Mouse (Mus musculus) R1 (cell line): ENCODE results near the gene Sh2d3c.

Experiments
- DNase-seq: peaks from one replicate; pipeline ENCODE4 v3.0.0-alpha.2; 2018; ENCODE audit warnings: low read depth, low spot score

Sh2d3c gene

DNA sequence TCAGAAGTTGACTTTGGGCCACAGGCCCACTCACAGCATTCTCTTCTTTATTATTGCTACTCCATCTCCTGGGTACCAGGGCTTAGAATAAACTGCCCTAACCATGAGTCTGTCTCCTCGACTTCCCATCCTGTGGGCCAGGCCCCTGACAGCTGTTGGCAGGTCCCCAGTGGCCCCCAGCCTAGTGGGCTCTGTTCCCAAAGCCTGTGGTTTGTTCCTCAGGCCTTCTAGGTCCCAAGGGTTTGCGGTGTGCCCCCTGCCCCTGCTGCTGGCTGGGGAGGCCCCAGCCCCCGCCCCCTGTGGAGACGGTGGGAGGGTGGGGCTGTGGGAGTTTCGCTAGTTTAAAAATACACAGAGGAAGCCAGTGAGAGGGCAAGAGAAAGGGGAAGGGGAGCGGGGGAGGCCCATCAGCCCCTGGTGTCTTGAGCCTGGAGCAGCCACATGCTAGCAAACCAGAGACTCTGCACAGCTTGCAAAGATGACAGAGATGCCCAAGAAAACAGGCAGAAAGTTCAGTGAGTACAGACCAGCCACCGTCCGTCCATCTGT lies at the start of gene Sh2d3c:
Sh2d3c (plus strand) TSS at position 375 of the 549 bp plus-strand sequence.
- DNase-seq = no peak

GRCm38 (mm10) chr2:32671147-32671546 lies 49.7 kb upstream of the Sh2d3c start:
- no peak for DNase-seq

DNA sequence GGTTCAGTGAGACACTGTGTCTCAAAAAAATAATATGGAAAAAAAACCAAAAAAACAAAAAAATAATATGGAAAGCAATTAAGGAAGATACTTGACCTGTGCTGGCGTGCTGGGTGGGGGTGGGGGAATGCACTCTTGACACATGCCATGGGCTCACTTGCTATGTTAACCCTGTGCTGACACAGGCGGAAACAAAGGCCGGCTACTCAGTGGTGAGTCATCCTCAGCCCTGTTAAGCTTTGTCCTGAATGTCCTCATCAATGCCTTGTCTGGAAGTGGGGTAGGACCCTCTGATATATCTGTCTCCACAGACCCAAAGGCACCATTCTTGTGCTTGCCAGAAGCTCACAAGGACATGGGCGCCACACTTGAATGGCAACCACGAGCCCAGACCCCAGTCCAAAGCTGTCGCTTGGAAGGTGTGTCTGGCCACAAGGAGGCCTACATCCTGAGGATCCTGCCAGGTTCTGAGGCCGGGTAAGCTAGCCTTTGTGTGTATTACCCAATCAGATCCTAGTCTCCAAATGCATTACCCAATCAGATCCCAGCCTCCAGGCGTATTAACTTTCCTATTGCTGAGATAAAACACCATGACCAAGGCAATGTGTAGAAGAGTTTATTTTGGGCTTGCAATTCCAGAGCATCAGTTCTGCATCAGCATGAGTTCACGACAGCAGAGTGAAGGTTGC lies 48.8 kb upstream of the Sh2d3c start:
- DNase-seq = peak; percentile 73

DNA sequence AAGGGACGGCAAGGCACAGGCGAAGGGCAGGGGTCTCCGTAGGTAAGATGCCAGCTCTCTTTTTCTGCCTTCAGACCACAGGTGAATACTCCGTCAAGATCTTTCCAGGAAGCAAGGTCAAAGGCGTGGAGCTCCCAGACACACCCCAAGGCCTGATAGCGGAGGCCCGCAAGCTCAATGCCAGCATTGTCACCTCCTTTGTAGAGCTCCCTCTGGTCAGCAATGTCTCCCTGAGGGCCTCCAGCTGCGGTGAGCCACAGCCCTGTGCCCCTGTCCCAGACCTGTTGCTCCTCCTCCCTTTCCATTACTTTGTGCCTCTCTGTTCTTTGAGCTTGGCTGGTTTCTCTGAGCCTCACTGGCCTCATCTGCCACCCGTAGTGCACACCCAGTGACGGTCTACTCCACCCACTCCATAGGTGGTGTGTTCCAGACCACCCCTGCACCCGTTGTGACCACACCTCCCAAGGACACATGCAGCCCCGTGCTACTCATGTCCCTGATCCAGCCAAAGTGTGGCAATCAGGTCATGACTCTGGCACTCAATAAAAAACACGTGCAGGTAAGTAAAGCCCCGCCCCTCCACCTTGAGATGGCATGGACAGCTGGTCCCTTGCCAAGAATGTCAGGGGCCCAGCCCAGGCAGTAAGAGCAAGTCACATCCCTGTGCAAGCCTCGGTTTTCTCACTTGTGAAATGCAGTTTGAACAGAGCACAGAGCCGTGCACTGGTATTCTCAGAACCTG lies 47.5 kb upstream of the Sh2d3c start:
- DNase-seq = no peak

GRCm38 (mm10) chr2:32676821-32677220 lies 44.0 kb upstream of the Sh2d3c start:
- DNase-seq = peak; percentile 68

DNA sequence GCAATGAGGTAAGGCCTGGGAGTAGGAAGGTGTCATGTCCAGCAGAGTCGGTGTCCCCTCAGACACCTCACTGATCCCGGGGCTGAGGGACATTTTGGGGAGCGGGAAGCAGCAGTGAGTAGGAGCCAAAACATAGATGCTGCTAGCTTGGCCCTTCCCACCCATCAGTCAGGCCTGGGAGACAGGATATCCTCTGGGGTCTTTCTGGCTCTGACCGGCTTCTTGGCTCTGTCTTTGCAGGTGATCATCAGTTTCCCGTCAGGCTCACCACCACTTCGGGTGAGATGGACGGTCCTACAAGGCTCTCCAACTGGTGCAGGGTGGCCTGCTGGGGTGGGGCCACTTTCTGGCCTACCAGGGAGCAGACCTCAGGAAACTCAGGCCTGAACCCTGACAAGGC lies 43.2 kb upstream of the Sh2d3c start:
- no peak for DNase-seq

GRCm38 (mm10) chr2:32680051-32680451 lies 40.8 kb upstream of the Sh2d3c start:
- no peak for DNase-seq

GRCm38 (mm10) chr2:32680961-32681650 lies 39.7 kb upstream of the Sh2d3c start:
- no peak for DNase-seq

DNA sequence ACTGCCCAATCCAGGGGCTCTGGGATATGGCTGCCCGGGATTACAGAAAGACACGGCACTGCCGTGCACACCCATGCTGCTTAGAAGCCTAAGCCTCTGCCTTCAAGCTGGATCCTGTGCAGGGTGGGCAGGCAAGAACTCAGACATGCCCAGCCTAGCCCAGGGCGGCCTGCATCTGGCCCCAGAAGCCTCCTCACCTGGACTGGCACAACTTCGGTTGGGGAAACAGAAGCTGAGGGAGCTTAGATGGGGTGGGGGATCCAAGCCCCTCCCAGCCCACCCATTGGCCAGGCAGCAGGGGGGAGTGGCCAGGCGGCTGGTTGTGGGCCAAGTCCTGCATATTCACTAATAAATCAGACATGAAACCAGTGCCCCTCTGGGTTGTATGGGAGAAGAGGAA lies 39.1 kb upstream of the Sh2d3c start:
- DNase-seq = peak; percentile 62

- no peak for DNase-seq
These were observed 38.0 kb upstream of the Sh2d3c start for GRCm38 (mm10) chr2:32682721-32683417.

DNA sequence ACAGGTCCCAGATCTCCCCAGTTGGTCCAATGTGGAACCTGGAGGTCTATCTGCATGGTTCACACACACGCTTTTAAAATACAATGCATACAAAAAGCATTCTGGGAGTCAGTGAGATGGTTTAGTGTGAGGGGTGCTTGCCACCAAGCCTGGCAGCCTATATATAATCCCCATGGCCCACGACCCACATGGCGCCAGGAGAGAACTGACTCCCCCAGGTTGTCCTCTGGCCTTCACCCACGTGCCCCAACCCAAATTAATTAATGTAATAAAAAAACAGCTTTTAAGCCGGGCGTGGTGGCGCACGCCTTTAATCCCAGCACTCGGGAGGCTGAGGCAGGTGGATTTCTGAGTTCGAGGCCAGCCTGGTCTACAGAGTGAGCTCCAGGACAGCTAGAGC lies 37.2 kb upstream of the Sh2d3c start:
- no peak for DNase-seq

DNA sequence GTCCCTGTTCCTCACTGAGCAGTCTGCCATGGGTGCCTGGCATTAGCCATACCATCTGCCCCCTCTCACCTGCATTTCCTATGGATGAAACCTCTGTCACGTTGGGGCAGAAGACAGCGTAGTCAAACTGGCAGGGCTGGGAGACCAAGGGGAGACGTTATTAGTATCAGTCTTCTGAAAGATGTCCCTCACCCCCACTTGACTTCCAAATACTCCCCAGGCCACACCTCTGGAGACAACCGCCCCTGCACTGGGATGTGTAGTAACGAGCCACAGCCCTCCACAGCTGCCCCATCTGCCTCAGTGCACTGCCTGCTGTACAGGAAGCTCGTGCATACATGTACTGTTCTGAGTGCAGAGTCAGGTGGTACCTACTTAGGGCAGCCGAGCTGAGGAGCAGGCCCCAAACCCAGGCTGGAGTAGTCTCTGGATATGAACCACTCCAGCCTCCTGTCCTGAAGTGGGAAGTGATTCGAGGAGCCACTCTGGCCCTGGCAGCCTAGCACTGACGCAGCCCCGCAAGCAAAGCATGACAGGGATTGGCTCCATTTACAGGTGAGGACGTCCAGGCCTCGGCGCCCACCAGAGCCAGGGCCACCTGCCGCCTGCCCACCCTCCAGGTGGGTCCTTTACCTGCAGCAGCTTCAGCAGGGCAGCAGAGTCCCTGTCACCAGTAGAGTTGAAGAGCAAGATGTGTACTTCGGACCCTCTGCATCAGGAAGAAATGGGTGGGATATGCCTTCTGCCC lies 36.0 kb upstream of the Sh2d3c start:
- no peak for DNase-seq

- no peak for DNase-seq
These were observed 35.0 kb upstream of the Sh2d3c start for GRCm38 (mm10) chr2:32685807-32686206.

DNA sequence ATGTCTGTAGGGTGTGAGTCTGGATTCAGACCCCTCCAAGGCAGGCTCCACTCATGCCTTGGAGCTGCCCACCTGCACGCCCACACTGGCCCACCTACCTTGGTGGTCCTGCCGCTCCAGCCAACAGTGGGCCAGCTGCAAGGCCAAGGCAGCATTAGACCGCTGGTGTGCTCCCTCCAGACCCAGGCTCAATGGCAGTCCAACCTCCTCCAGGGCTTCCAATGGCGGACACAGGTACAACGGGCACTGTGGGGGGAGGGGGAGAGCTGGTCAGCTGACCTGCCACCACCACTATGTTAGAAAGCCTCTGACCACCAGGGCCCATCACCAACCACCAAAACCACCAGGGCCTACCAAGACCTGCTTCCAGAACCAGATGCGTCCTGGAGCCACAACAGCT lies 34.2 kb upstream of the Sh2d3c start:
- DNase-seq = no peak

GRCm38 (mm10) chr2:32687562-32687961 lies 33.3 kb upstream of the Sh2d3c start:
- no peak for DNase-seq

- peak; percentile 93 for DNase-seq
These were observed 31.4 kb upstream of the Sh2d3c start for GRCm38 (mm10) chr2:32689420-32689819.

DNA sequence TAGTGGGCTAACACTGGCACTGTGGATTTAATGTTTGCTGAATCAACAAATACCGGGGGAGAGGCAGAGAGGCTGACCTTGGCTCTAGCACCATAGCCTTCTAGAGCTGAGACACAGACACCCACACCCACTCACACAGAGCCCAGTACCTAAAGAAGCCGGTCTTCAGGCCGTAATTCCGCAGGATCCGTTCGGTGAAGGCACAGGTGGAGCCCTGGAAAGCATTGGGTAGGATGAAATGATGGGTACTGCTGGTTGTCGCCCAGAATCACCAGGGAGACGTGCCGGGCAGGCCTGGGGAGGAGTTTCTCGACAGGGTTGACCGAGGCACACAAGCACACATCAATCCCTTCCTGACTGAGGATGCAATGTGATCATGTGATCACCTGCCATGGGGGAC lies 29.8 kb upstream of the Sh2d3c start:
- DNase-seq = no peak

DNA sequence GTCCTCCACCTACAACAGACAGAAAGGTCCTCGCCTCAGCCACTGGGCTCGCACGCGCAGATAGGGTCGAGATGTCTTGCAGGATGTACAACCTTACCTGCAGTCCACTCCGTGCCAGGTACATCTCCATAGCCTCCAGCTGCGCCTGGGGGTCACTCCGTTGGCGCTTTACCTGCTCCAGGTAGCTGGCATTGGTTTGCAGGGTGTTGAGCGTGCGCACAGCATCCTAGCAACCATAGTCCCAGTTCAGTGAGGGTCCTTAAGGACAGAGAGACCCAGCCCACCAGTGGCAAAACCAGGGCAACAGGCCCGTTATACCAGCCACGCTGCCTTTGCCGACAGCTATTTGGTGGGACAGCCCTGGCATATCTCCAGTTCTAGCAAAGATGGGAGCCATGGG lies 28.4 kb upstream of the Sh2d3c start:
- no peak for DNase-seq

- no peak for DNase-seq
These were observed 27.6 kb upstream of the Sh2d3c start for GRCm38 (mm10) chr2:32693282-32693681.

DNA sequence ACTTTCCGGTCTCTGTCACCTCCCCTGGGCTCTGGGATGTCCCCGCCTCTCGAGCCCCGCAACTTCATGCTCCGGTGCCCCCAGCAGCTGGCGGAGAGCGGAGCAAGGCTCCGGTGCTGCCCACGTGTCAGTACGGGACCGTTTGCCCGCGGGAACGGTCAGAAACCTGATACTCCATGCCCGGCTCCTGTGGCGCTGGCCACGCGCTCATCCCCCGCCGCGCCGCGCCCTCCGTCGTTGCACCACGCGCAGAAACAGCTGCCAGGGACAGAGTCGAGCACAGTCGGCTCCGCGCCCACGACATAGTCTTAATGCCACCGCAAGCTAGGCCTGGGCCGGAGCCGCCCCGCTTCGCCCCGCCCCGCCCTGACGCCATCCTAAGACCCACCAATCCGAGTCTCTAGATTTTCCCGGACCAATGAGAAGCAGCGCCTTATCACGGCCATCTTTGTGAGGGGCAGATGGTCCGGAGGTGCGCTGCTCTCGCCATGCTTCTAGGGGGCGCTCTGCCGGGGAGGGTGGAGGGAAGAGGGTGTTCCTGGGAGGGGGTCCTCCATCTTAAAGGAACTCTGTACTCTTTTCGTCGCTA lies 26.9 kb upstream of the Sh2d3c start:
- peak; percentile 99 for DNase-seq

GRCm38 (mm10) chr2:32694691-32695090 lies 26.2 kb upstream of the Sh2d3c start:
- peak; percentile 35 for DNase-seq
